Mouse (Mus musculus): ENCODE measurements around the gene Pde7b.
A peak's percentile ranks its signal among the peaks of the same experiment; 100 is the strongest.

Gene Pde7b

DNA sequence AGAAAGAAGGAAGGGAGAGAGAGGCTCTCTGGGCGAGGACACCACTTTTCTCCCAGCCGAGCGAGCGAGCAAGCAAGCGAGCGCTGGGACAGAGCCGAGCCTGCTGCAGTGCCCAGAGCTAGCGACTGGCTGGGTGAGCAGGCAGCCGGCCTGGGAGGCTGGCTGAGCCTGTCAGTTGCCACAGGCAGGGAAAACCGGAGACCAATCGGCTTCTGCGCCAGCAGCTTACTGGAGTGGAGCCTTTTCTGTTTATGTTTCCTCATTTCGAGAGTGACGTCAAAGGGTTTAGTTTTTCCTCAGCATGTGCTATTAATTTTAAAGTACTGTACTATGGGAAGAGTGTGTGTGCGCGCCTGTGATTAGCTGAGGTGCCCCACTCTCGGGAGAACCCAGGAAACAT is at the start of gene Pde7b:
Gene Pde7b (minus strand): TSS at position 173 of the 400 bp plus-strand sequence.
- DNase-seq (ENCODE audit: low read depth) = peak; percentile 87

DNA sequence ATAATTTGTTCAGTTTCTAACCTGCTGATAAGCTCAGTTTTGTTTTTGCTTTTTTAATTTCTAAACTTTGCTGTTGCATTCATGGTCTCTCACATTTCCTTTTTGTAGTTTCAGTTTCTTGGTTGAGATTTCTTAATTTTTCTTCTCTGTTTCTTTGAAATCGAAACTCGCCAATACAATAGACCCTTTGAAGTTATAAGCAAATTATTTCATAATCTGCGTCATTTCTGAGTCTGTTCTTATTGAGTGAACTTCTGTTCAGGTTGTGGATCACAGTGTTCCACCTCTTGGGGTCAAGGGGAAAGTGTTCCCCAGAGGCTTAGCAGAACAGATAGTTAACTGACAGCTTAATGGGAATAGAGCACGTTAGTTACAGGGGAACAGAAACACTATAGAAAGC is 47.2 kb upstream of the Pde7b start:
- DNase-seq (ENCODE audit: low read depth) = no peak

DNA sequence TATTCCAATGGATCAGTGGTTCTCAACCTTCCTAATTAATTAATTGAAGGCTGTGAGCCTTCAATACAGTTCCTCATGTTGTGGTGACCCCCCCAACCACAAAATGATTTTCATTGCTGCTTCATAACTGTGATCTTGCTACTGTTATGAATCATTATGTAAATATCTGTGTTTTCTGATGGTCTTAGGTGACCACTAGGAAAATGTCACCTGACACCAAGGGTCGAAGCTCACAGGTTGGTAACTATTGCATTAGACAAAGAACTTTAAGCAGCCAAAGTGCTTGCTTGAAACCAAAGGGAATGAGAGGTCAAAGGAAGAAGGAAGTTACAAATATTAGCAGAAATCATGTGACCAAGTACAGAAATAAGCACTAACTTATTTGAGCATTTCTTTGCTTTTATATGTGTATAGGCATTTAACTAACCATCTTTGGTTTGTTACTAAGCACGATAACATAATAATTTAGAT is 45.6 kb upstream of the Pde7b start:
- no peak for DNase-seq (ENCODE audit: low read depth)

DNA sequence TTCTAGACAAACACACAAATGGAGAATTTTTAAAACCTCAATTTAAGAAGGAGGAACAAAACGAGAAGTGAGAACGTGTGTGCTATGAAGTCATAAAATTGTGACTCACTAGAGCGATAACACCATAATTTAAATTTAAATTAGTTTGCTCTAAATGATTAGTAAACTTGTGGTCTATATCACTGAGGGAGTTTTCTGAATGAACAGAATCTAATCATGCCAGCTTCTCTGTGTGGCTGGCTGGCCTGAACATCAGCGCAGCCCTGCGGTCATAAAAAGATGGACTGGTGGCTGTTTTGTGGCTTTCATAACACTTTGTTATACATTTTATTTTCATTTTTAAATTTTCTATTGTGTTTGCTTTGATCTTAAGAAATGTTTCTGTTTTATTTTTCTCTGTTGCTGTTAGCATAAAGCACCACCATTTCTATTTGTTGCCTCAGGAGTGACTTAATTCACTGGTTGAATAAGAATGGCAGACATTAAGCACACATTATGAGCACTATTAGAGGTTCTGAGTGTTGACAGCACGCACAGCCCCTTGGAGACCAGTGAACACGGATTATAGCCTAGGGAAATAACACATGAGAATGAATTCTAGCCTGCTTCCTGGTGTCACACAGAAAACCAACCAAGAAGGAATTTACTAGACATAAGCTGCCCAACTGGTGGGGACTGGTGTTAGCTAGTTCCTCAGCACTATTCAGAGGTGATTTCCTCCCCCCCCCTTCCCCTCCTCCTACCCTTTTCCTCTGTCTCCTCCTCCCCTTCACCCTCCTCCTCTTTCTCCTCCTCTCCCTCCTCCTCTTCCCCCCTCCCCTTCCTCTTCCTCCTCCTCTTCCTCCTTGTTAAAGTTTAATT is 44.9 kb upstream of the Pde7b start:
- DNase-seq (ENCODE audit: low read depth) = no peak

DNA sequence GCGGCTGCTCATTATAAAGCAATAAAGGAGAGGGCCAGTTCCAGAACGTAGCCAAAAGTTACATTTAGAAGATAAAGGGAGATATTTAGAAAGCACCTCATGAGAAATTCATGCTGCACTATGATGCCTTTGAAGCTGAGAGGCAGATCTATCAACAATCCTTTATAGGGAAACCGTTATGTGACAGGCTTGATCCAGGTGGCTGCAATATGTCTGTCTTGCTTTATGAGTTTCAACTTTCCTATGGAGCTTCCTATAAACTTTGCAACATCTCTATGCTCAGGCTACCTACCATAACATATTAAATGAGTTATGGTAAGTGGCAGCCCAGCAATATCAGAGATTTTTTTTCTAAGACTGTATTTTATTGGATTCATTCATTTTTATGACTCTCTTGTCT is 39.5 kb upstream of the Pde7b start:
- no peak for DNase-seq (ENCODE audit: low read depth)

DNA sequence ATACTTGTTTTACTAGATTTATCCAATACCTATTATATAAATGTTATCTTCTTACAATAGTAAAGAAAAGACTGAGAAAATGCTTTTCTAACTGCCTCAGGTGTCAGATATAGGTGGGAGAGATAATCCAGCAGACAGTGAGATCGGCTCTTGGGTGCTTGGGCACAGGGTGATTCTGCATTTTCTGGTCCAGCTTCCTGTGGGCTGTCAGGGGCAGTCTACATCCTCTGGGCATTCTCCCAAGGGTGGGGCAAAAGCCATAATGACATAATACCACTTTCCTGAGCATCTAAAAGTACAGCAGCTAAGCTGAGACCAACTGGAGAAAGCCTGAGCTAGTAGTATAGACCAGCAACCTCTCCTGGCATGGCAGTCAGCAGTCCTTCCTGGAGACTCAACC is 34.1 kb upstream of the Pde7b start:
- no peak for DNase-seq (ENCODE audit: low read depth)

DNA sequence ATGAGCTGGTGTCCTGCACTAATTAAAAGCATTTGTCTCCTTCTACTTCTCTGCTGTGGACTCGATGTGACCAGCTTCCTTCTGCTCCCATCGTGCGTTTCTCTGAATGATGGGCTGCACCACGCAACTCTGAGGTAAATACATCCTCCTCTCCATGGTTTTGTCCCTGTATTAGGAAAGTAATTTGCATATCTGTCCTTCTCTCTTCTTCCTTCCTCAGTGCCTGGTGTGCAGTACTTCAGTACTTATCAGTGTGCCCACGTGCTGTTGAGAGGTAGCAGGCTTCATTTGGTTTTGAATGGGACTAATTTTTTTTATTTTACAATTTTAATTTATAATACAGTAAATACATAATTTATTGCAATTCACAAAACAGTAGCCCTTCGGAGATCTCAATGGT is 33.4 kb upstream of the Pde7b start:
- no peak for DNase-seq (ENCODE audit: low read depth)

DNA sequence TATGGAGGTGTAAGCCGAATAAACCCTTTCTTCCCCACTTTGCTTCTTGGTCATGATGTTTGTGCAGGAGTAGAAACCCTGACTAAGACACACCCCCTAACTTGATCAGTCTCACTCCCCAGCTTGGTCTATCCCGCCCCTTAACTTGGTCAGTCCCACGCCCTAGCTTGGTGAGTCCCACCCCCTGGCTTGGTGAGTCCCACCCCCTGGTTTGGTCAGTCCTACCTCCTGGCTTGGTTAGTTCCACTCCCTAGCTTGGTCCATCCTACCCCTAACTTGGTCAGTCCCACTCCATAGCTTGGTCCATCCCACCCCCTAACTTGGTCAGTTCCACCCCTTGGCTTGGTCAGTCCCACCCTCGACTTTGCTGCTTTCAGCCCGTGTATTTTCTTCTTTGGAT is 31.3 kb upstream of the Pde7b start:
- DNase-seq (ENCODE audit: low read depth) = no peak

DNA sequence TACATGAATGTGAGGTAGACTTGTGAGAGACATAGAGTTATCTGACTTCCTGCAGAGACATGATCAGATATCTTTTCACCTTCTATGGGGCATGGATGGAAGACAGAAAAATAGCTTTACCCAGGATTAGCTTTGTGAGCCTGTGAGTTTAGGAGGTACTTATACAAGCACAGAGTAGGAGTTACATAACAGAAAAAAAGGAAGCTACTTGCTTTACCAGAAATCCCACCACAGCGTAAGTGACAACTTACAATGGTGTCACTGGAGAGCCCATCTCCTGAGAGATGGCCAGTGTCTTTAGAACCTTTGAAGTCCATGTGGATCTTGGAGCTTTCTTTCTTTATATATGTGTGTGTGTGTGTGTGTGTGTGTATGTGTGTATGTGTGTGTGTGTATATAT is 28.0 kb upstream of the Pde7b start:
- DNase-seq (ENCODE audit: low read depth) = no peak

DNA sequence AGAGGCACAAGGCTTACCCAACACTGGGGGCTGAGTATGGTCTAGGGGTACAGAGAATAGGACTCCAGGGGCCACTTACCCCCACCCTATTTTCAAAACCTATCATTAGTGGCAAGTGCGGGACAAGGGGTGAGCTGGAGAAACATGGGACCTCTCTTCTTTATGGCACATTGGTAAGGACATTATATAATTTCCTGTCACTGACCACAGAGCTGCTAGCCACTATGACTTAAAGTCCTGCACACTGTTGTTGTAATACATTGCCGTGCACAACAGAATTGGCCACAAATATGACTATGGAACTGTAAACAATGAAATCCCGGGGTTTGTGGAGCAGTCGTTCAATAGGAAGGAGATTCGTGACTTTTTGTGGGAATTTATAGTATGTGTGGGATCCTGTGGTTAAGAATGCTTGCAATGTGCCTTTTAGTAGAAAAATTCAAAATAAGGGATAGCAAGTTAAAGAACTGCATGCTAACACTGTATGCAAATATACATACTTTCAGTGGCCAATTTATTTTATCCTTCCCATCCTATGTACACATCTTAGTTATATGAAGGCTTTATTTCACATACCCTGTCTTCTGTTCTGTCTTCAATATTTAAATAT is 25.9 kb upstream of the Pde7b start:
- DNase-seq (ENCODE audit: low read depth) = no peak

DNA sequence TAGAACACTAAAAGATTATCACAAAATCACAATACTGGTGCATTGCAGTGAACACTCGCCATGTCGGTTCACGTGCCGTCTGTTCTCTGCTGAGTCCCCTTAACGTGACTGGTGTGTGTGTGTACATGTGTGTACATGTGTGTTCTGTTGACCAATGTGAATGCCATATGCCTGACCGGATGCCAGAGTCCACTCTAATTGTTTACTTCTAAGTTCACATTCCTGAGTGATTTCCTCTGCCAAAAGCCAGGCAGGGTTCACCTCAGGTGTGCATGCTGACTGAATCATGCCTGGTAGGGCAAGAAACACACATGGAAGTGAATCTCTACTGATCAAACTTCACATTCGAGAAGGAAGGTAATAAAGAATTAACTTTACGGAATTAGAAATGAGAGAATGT is 24.1 kb upstream of the Pde7b start:
- no peak for DNase-seq (ENCODE audit: low read depth)

DNA sequence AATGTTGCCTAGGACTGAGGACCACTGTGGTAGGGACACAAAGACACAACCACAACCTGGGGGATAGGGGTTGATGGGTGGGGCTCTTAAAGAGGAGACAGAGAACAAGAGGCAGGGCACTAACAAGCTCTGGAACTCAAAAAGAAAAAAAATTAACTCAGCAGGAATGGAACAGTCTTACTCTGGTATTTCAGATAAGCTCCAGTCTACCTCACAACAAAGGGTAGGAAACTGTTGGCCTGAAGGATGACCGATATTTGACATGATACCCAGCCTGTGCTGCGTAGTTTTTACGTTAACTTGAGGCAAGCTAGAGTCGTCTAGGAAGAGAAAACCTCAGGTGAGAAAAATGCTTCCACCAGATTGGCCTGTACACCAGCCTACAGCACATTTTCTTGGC is 22.4 kb upstream of the Pde7b start:
- DNase-seq (ENCODE audit: low read depth) = no peak

DNA sequence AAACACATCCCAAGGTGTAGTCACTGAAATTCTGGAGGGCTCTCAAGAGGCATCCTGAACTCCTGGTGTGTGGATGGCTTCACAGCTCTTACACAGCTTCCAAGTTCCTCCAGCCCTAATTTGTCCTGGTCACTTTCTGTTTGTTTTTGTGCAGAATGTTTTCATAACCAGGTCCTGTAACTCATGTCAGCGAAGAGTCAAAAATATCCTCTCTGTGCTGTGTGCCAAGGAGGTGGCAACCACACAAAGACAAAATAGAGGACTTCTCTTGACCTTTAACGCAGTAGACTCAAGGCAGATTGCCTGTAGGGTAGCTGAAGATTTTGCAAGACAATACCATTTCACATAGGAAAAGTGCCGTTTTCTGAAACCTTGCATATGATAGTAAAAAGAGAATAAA is 14.9 kb upstream of the Pde7b start:
- no peak for DNase-seq (ENCODE audit: low read depth)

DNA sequence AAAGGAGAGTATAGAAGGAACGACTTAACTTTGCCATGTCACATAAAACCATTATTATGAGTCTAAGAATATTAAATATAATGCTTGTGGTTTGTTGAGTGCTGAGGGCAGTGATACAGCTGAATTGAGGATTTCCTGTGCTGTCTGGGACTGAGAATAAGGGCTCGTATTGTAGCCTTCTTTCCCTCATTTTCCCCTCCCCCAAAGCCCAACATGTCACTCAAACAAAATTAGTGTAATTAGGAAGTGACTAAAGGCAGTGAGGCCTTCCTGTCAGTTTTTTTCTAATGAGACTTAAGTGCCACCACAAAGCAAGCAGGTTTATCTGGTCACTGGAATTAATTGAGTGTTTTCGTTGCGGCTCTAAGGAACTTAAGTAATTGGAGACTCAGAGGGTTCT is 12.3 kb upstream of the Pde7b start:
- DNase-seq (ENCODE audit: low read depth) = no peak

DNA sequence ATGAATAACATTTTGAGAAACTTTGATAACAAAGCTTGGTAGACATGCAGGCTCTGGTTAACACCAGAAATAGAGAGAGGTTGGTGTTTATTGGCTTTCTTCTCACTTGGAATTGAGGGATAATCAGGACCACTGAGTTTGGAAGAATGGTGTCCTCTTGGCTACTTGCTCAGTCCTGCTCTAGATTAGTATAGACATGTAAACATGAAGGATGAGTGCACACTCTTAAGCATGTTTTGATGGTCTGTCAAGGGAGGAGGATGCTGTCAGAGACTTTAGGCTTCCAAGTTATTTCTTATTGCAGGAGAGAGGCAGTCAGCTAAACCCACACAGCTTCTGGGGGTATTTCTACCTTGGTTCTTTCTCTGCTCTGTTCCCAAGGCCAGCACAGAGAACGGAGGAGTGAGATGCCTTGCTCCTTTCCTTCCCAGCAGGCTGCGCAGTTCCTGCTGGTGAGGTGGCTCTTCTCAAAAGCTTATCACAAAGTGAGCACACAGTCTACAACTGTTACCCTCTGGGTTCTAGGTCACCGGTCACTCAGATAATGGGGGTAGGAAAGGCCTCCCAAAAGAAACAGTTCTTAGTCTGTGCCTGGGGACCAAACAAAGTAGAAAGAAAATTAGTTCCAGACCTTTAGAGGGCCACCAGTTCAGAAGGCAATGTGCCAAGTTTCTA is 11.0 kb upstream of the Pde7b start:
- no peak for DNase-seq (ENCODE audit: low read depth)

DNA sequence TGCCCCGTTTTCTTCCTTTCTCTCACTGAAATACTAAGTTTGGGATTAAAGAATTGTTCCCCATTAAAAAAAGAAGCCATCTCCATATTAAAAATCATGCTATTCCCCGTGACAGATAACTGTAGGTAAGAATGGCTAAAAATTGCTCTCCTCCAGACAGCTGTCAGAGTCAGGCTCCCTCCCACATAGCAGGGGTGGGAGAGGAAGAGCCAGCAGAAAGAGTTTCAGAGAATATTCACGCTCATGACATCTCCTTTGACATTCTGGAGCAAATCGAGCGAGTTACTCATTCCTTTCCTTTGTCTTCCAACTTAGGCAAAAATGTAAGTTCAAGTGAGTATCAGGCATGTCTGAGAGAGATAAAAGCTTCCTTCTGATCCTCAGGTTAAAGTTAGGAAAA is 8.7 kb upstream of the Pde7b start:
- no peak for DNase-seq (ENCODE audit: low read depth)

DNA sequence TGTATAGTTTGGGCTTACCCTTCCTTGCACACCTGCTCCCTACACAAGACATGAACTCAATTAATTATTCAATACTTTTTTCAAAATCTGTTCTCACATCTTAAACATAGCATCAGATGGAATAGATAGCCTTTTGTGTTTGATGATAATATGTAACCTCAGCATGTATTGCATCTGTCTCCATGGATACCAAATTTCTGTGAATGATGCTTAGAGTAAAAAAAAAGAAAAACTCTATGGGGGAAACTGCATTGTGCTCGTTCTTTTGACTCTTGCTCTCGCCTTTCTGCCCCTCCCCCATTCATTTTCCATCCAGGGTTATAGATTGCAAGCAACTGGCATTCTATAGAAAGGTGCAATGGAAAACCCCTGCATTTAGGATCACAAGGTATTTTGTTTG is 7.3 kb upstream of the Pde7b start:
- DNase-seq (ENCODE audit: low read depth) = no peak

DNA sequence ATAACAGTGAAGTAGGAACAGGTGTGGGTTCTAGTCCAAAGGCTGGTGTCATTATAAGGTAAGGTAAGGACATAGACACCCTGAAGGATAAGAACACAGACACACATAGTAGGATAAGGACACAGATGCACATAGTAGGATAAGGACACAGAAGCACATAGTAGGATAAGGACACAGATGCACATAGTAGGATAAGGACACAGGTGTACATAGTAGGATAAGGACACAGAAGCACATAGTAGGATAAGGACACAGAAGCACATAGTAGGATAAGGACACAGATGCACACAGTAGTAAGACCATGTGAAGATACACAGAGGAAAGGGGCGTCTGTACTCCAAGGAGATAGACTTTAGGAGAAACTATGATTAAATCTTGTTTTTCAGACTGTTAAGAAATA is 5.2 kb upstream of the Pde7b start:
- DNase-seq (ENCODE audit: low read depth) = no peak

DNA sequence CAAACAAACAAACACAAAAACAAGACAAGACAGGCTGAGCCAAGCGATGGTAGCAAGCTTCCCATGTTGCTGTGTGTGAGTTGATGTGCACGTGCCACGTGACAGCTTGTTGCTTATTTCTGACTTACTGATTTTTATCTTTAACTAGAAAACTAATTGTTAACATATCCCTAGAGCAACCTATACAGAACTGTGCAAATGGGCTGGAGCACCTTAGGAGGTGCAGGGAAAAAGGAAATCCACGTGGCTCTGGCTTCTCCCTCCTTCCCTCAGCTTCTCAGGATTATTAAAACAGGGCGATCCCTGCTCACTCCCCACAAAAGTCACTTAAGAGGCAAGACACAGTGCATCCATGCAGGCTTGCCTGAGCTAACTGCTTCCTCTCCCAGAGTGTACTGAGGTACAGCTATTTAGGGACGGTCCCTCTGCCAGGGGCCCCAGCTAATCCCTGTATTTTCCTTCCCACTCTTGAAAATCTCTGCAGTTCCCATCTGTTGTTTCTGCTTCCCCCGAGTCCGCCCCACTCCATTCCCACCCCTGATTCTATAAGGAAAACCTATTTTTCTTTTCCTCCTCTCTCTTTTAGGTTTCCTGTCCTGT is 606 bp upstream of the Pde7b start:
- DNase-seq (ENCODE audit: low read depth) = no peak

DNA sequence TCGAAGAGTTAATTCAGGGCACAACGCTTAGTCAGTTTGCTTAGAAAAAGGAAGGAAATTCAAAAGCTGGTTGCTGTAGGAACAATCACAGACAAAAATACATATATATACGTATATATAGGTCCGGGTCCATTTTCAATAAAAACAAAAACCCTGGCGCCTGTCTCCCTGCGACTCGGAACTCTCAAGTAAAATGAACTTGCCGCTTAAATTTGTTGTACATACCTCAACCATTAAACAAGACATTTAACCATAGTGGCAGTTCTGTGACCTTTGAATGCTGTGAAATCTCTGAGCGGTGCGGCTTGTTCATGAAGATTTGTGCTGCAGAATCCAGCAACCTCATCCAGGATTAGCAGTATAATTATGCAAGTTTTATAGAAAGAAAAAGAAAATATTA is 427 bp downstream of the Pde7b start:
- DNase-seq (ENCODE audit: low read depth) = peak; percentile 6

DNA sequence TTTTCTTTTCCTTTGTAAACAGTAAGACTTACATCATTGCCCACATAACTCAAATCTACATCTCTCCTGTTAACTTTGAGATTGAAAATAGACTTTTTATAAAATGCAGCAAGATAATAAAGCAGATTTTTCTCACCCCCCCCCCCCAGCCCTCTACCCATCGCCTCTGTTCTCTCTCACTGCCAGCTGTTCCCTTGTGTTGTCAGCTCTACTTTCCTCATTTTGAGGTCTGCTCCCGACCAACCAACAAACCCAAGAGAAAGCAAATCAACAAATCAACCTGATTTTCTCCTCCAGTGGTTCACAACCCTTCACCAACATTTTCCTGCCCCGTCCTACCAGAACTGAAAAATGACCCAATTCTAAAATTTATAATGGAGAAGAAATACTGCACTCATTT is 916 bp downstream of the Pde7b start:
- DNase-seq (ENCODE audit: low read depth) = no peak

DNA sequence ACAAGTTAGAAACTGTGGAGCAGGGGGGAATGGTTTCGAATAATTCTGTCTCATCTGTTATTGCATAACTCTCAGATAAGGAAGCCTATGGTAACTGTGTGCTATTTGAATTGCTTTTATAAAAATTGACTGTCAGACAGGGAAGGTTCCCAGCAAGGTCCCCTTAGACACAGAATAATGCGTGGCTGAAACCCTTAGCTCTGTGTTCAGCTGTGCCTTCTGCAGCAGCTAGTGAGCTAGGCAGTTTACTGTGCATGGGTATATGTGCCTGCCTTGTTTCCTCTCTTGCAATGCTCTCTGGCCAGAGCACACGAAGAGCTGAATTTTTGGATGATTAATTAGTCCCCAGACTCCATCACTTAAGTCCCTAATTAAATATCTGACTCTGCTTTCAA is 1.4 kb downstream of the Pde7b start:
- no peak for DNase-seq (ENCODE audit: low read depth)

Data from NIH3T3 (cell line).